ENCODE assay signal across 8 mouse cellular contexts in genomic region chr9:51278500-51279381, GRCm38 (mm10). TPM values are rescaled to one million over a fixed set of nuclear protein-coding genes. Genes with fewer than 3 reads are reported as not detected.
DNase-seq lines count a peak whose midpoint lies in the region; ATAC-seq and TF ChIP-seq lines count a peak whose summit lies in the region.

TSS of gene Colca2 (minus strand) at chr9:51278569.

- WGBS in forebrain, embryonic 13.5 days: under 1% methylated on average over 53 of the region's 53 CpGs
- under 1% methylated on average over 53 of the region's 53 CpGs for WGBS in heart, embryonic 15.5 days
- WGBS in liver, embryonic 13.5 days (ENCODE audit: insufficient replicate concordance): under 1% methylated on average over 53 of the region's 53 CpGs
- WGBS in neural tube, embryonic 11.5 days: under 1% methylated on average over 52 of the region's 53 CpGs

- H3K9ac ChIP-seq in forebrain, embryonic 13.5 days: peak within 1 kb of the TSS; percentile 66
- H3K9ac ChIP-seq in heart, embryonic 15.5 days: peak within 1 kb of the TSS; percentile 78
- H3K9ac ChIP-seq in liver, embryonic 13.5 days: peak within 1 kb of the TSS; percentile 26; the same call in 1 of the 2 replicates
- H3K9ac ChIP-seq in neural tube, embryonic 11.5 days (ENCODE audit: low read length): peak within 1 kb of the TSS; percentile 72

- H3ac ChIP-seq in C2C12 (ENCODE audit: control insufficient read depth, insufficient read length, low read depth): peak within 1 kb of the TSS; percentile 44

- H3K79me2 ChIP-seq in C2C12 (ENCODE audit: control insufficient read depth, insufficient read depth): no peaks in the 10 kb centered on the region

- TF ChIP-seq CTCF in C2C12 (IDR thresholded peaks at IDR 0.05; ENCODE audit: control insufficient read depth, insufficient read depth, insufficient read length): peak; percentile 32
- TF ChIP-seq CTCF in brain, embryonic 14.5 days (IDR thresholded peaks at IDR 0.05; ENCODE audit: borderline replicate concordance, extremely low read depth, insufficient read depth, insufficient read length): peak; percentile 38; the same call in 1 of the 2 replicates

- no peaks in the 10 kb centered on the region for H3K36me3 ChIP-seq in C2C12 (ENCODE audit: control insufficient read depth, insufficient read depth)
- no peaks in the 10 kb centered on the region for H3K36me3 ChIP-seq in forebrain, embryonic 13.5 days (ENCODE audit: poor library complexity, severe bottlenecking)
- H3K36me3 ChIP-seq in heart, embryonic 15.5 days: no peaks in the 10 kb centered on the region
- H3K36me3 ChIP-seq in liver, embryonic 13.5 days: no peaks in the 10 kb centered on the region
- H3K36me3 ChIP-seq in neural tube, embryonic 11.5 days (ENCODE audit: control insufficient read depth, insufficient read depth, low read length): no peaks in the 10 kb centered on the region

- H3K9me3 ChIP-seq in forebrain, embryonic 13.5 days (replicated peaks): no peaks in the 10 kb centered on the region
- no peaks in the 10 kb centered on the region for H3K9me3 ChIP-seq in heart, embryonic 15.5 days (replicated peaks)
- no peaks in the 10 kb centered on the region for H3K9me3 ChIP-seq in liver, embryonic 13.5 days (replicated peaks)
- H3K9me3 ChIP-seq in neural tube, embryonic 11.5 days (ENCODE audit: control insufficient read depth, low read length): no peaks in the 10 kb centered on the region

- peak within 1 kb of the TSS; percentile 6 for H3K4me3 ChIP-seq in C2C12 (ENCODE audit: insufficient read depth, poor library complexity, severe bottlenecking)
- peak within 1 kb of the TSS; percentile 48 for H3K4me3 ChIP-seq in forebrain, embryonic 13.5 days
- peak within 1 kb of the TSS; percentile 76 for H3K4me3 ChIP-seq in heart, embryonic 15.5 days
- peak within 1 kb of the TSS; percentile 53 for H3K4me3 ChIP-seq in liver, embryonic 13.5 days (replicated peaks)
- H3K4me3 ChIP-seq in neural tube, embryonic 11.5 days (ENCODE audit: low read depth, low read length): peak within 1 kb of the TSS; percentile 51

- H3K4me1 ChIP-seq in forebrain, embryonic 13.5 days: peaks cover 17% of the 10 kb centered on the region
- H3K4me1 ChIP-seq in heart, embryonic 15.5 days (replicated peaks): peaks cover 15% of the 10 kb centered on the region
- H3K4me1 ChIP-seq in liver, embryonic 13.5 days (replicated peaks): peaks cover 4% of the 10 kb centered on the region; the same call in 1 of the 2 replicates
- H3K4me1 ChIP-seq in neural tube, embryonic 11.5 days (ENCODE audit: control insufficient read depth, insufficient read depth, low read length): no peaks in the 10 kb centered on the region

- TF ChIP-seq POLR2A in brain, embryonic 14.5 days (IDR thresholded peaks at IDR 0.05; ENCODE audit: borderline replicate concordance, extremely low read depth, insufficient read depth, insufficient read length, poor library complexity, severe bottlenecking): 0 out of 2 replicates have a peak, but pooled peaks have one; percentile 10

- peak; percentile 97 for ATAC-seq in forebrain, embryonic 13.5 days
- peak; percentile 97 for ATAC-seq in heart, embryonic 15.5 days (replicated peaks; ENCODE audit: insufficient number of reproducible peaks, insufficient read depth, low FRiP score, low read depth)
- ATAC-seq in liver, embryonic 13.5 days (ENCODE audit: low read depth): peak; percentile 83
- ATAC-seq in neural tube, embryonic 11.5 days (ENCODE audit: insufficient read depth, low FRiP score, low TSS enrichment): peak; percentile 97

- peak within 1 kb of the TSS; percentile 88 for H3K4me2 ChIP-seq in forebrain, embryonic 13.5 days
- peak within 1 kb of the TSS; percentile 93 for H3K4me2 ChIP-seq in heart, embryonic 15.5 days
- peak within 1 kb of the TSS; percentile 68 for H3K4me2 ChIP-seq in liver, embryonic 13.5 days
- H3K4me2 ChIP-seq in neural tube, embryonic 11.5 days (ENCODE audit: low read depth): peak within 1 kb of the TSS; percentile 95

- peaks cover 5% of the 10 kb centered on the region for H3K27me3 ChIP-seq in C2C12 (ENCODE audit: control insufficient read depth, insufficient read depth, insufficient read length)
- peaks cover 25% of the 10 kb centered on the region for H3K27me3 ChIP-seq in forebrain, embryonic 13.5 days
- no peaks in the 10 kb centered on the region for H3K27me3 ChIP-seq in heart, embryonic 15.5 days
- peaks cover 43% of the 10 kb centered on the region for H3K27me3 ChIP-seq in liver, embryonic 13.5 days
- peaks cover 10% of the 10 kb centered on the region; the same call in 1 of the 2 replicates for H3K27me3 ChIP-seq in neural tube, embryonic 11.5 days (ENCODE audit: control insufficient read depth, insufficient read depth, low read length)

- DNase-seq in brain, embryonic 14.5 days (ENCODE audit: low read depth): peak; percentile 84
- peak; percentile 92 for DNase-seq in kidney, postnatal 10 days
- no peak for DNase-seq in liver, embryonic 13.5 days
- DNase-seq in neural tube, embryonic 11.5 days (ENCODE audit: low spot score): peak; percentile 88
- DNase-seq in testis, postnatal 10 days (ENCODE audit: low spot score): peak; percentile 88

- no peaks in the 10 kb centered on the region for H3K79me3 ChIP-seq in C2C12 (ENCODE audit: low read depth)

- no peak within 1 kb of the TSS for H3K27ac ChIP-seq in forebrain, embryonic 13.5 days
- peak within 1 kb of the TSS; percentile 88 for H3K27ac ChIP-seq in heart, embryonic 15.5 days
- no peak within 1 kb of the TSS for H3K27ac ChIP-seq in liver, embryonic 13.5 days
- H3K27ac ChIP-seq in neural tube, embryonic 11.5 days (ENCODE audit: low read depth, low read length): no peak within 1 kb of the TSS

TF ChIP-seq in C2C12, 6 proteins besides CTCF, POLR2A, EP300 and RAD21:
- TF ChIP-seq CEBPB (IDR thresholded peaks at IDR 0.05; ENCODE audit: low read depth) (no peak), FOSL1 (IDR thresholded peaks at IDR 0.05; ENCODE audit: insufficient read depth, low read length, poor library complexity, severe bottlenecking) (no peak), USF1 (IDR thresholded peaks at IDR 0.05; ENCODE audit: low read depth) (no peak)

RNA-seq across cellular contexts. Expression of gene Colca2, which starts in this region (rescaled TPM):
- 0.20 TPM for polyA plus RNA-seq in C2C12 (2012; fragmentation: generic; extraction: Trizol)
- 1.1 and 1.2 TPM in 2 replicates for polyA plus RNA-seq in brain, embryonic 14.5 days (2012; rRNA removed)
- 0.70 and 0.97 TPM in 2 replicates for polyA plus RNA-seq in forebrain, embryonic 13.5 days (2015; fragmentation: Nextera tagmentation; extraction: Ambion mirVana)
- polyA plus RNA-seq in heart, embryonic 15.5 days (2015; fragmentation: Nextera tagmentation; extraction: Ambion mirVana): 2.7 and 3.7 TPM in 2 replicates
- polyA plus RNA-seq in liver, embryonic 13.5 days (2015; fragmentation: Nextera tagmentation; extraction: Ambion mirVana): 0.12 and 0.32 TPM in 2 replicates
- 1.1 and 2.0 TPM in 2 replicates for polyA plus RNA-seq in neural tube, embryonic 11.5 days (2014; fragmentation: Nextera tagmentation; extraction: Ambion mirVana)

Comparison
In these comparisons a context has a peak if more than half of its experiments do, and no peak if none do; other contexts are left out.
1. Peak in ATAC-seq, H3K4me3 ChIP-seq, H3K9ac ChIP-seq and H3K4me2 ChIP-seq in forebrain, embryonic 13.5 days; RNA of the gene not detected or under 1 TPM.
2. Peak in ATAC-seq, H3K4me3 ChIP-seq, H3K9ac ChIP-seq and H3K4me2 ChIP-seq in liver, embryonic 13.5 days; RNA of the gene not detected or under 1 TPM.
3. H3K4me3 ChIP-seq: peak in every context shown above with its lines; median percentile 76 in heart, embryonic 15.5 days; 53 in liver, embryonic 13.5 days; 51 in neural tube, embryonic 11.5 days; 48 in forebrain, embryonic 13.5 days; 6 in C2C12.
4. H3K9ac ChIP-seq: peak in every context shown above with its lines; median percentile 78 in heart, embryonic 15.5 days; 72 in neural tube, embryonic 11.5 days; 66 in forebrain, embryonic 13.5 days; 26 in liver, embryonic 13.5 days.